Mouse (Mus musculus) left cerebral cortex, adult 18-20 months (tissue): ENCODE measurements around the gene Pik3r6. TPM values are rescaled to one million over a fixed set of nuclear protein-coding genes. Genes with fewer than 3 reads are reported as not detected.

Experiments
- DNase-seq, 2 experiments: peaks; one replicate each; pipeline ENCODE4 v3.0.0; 2021 to 2022; ENCODE audit warnings: low spot score in 2 of 2, mixed read lengths in 1 of 2
- total RNA-seq, 2 experiments: library from RNA; stranded (reverse); gene quantifications; 2 replicates each; pipeline ENCODE4 v1.2.3; 2021

Pik3r6 gene
- total RNA-seq, 2 experiments from 2014 or later = 3.5 to 4.0 TPM

GRCm38 (mm10) chr11:68531941-68532535, 29.2 kb downstream of the Pik3r6 start:
- no peak for DNase-seq

DNA sequence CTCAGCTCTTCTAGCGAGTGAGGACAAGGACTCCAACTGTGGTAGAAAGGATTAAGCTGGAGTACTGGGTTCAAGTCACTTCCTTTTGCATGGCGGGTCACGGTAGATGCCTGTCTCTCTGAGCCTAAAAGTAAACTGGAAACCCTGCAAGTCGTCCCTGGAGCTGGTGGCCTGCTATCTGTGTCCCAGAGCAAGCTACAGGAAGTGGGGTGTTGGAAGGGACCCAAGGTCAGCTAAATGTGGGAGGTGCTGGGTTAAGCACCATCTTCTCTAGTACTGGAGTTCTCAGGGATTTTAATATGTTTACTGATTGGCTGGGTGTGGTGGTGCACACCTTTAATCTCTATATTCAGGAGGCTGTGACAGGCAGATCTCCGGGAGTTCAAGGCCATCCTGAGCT, 30.0 kb downstream of the Pik3r6 start:
- no peak for DNase-seq

DNA sequence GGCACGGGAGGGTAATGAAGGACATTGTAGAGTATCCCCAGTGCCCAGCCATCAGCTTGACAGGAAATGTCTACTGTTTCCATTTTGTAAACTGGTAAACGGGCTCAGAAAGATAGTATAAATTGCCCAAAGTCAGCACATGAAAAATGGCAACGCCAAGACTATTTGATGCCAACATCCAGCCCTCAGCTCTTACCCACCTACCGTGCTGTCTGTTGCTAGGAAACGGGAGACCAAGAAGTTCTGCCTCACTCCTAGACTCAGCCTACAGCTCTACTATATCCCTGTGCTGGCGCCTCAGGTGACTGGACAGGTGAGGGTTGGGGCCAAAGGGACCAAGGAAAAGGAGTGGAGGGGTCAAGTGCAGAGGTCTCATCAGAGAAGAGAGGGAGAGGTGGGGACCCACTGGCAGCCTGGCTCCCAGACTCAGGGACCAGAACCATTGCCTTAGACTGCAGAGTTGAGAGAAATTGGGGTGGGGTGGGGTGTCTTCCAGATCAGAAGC, 31.2 kb downstream of the Pik3r6 start:
- DNase-seq = no peak

GRCm38 (mm10) chr11:68536026-68536425, 33.2 kb downstream of the Pik3r6 start:
- no peak for DNase-seq

DNA sequence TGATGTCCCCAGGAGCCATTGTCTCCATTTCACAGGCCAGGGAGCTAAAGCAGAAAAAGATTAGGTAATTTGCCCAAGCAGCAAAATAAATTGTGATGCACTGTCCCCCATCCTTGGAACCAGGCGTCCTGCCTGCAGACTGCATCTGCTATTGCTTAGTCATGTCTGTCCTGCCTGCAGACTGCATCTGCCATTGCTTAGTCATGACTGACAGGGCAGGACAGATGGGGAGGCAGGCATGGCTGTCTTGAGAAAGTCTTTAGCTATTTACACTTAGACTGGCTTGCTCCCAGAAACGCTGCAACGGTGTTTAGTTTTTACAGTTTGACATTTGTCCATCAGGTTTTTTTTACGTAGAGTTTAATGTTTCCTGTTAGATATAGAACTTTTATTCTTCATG, 33.6 kb downstream of the Pik3r6 start:
- DNase-seq = peak; percentile 44 to 51

- DNase-seq = peak in 1 of 2 experiments; percentile 55
Measured at GRCm38 (mm10) chr11:68539621-68540020, 36.8 kb downstream of the Pik3r6 start.

GRCm38 (mm10) chr11:68544554-68544953, 41.7 kb downstream of the Pik3r6 start:
- DNase-seq = no peak

DNA sequence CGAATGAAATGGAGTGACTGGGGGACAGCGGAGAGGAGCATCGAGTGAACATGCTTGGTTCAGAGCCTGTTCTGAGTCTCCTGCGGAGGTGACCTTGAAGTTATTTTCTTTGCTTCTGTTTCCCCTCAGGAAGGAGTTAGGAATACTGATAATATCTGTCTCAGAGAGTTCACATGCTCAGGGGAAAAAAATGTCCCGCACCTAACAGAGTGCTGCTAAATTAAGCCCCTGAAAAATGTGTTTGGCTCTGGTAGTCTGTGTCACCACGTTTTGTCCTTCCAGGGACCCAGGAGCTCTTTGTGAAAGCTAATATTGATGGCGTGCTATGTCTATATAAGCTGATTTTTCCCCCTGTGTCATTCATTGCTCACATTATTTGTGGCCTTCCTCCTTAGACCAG, 42.4 kb downstream of the Pik3r6 start:
- no peak for DNase-seq

GRCm38 (mm10) chr11:68545682-68546222, 42.9 kb downstream of the Pik3r6 start:
- no peak for DNase-seq

DNA sequence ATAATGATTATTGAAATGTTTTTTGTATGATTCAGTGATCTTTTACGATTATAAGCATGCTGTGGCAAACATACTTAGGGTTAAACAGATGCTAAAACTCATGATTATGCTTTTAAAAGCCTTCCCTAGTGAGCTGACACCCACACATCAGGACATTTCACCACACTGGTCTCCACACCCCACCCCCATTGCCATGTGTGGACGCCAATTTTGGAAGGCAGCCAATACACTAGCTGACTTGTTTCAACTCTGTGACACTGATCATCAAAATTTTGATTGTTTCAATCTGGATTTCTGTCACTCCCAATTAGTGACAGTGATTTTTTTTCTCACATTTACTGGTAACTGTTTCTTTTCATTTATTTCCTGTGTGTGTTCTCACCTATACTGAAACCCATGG, 44.7 kb downstream of the Pik3r6 start:
- no peak for DNase-seq

- DNase-seq = no peak
Measured at GRCm38 (mm10) chr11:68549597-68549996, 46.8 kb downstream of the Pik3r6 start.

GRCm38 (mm10) chr11:68550358-68550757, 47.5 kb downstream of the Pik3r6 start:
- no peak for DNase-seq

GRCm38 (mm10) chr11:68553981-68554471, 51.2 kb downstream of the Pik3r6 start:
- DNase-seq = peak in 1 of 2 experiments; percentile 26

GRCm38 (mm10) chr11:68555918-68556584, 53.2 kb downstream of the Pik3r6 start, which contains the start of gene Mfsd6l:
Mfsd6l (plus strand) TSS chr11:68556186.
- DNase-seq = no peak

GRCm38 (mm10) chr11:68559546-68559945, 56.7 kb downstream of the Pik3r6 start:
- DNase-seq = no peak

DNA sequence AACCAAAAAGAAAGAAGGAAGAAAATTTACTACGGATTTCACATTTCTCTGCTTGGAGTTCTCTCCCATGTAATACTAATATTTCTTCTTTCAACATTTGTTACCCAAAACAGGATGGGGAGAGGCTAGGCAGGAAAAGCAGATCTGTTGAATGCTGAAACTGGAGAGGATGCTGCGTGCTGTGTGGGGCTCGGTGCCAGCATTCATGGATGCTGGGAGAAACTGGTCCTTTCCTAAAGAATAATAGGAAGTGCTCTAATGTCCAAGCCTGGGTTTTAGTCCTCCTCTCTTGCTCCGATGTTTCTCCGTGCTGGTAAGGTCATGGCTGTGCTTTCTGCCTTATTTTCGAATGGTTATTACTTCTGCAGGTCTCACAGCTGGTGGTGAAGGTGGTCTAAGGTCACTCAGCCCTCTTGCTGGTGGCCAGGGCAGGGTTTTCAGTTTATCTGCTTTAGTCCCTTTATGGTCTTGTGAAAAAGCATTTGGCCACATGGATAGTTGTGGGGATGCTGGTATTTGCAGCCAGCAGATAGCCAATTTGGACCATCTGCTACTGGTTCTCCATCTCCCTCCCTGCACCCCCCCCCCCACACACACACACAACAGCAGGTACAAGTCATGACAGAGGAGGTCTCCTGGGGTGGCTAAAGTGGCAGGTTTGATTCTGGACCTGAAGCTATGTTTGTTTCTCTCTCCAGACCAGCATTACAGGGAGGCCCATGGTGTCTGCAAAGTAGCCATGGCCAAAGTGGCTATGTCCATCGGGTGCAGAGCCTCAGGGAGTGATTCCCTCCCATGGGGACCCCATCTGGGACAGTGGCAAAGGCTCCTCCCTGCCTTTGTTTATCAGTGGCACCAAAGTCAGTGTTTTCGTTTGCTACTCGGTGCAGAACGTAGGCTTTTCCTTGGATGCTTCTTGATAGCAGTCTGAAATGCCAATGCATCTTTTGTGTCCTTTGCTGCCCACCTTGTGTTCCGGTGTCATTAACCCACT, 59.4 kb downstream of the Pik3r6 start:
- DNase-seq = no peak

- no peak for DNase-seq
Measured at GRCm38 (mm10) chr11:68564356-68565031, 61.7 kb downstream of the Pik3r6 start.

DNA sequence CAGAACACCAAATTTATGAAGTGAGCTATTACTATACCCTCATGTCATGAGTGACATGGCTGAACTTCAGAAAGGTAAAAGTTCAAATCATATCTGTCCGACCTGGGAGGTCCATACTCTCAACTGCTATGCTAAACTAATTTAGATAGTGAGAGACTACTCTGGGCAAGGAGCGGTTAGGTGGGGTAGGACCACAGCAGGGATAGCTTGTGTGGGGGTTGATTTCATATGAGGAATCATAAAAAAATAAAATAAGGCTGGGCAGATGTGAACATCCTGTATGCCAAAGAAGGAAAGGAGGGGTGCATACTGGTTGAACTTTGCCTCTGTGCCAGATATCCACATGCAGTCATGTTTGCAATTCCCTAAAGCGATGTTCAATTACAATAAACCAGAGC, 62.2 kb downstream of the Pik3r6 start:
- no peak for DNase-seq

DNA sequence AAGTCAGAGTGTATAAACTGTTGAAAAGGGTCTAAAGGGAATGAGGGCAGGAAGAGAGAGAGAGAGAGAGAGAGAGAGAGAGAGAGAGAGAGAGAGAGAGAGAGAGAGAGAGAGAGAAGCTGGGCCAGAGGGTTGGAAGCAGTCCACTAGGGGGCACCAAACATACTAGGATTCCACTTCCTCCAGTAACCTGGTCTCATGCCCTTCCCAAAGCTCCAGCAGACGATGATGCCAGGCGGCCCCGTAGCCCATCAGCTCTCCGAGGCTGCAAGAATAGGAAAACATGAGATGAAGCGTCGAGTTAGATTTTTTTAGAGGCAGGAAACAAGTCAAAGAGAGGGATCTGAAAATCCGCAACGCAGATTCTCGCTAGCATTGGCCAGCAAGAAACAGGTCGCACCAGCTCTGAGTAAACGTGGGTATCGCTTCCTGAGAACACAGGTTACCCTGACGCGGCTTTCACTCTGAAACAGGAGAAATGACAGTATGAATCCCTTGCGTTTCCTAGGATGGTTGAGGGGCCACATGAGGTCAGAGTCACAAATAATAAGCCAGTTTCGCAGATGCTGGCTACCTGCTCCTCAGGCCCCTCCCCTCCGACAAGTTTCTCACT, 63.7 kb downstream of the Pik3r6 start:
- peak; percentile 86 to 87 for DNase-seq

GRCm38 (mm10) chr11:68570861-68571260, 68.0 kb downstream of the Pik3r6 start:
- DNase-seq = no peak
